In genomic region chr8:22037022-22037421, GRCm38 (mm10) we compare ENCODE assay signal across 17 mouse cellular contexts. TPM values are rescaled to one million over a fixed set of nuclear protein-coding genes. Genes with fewer than 3 reads are reported as not detected.
A peak's percentile ranks its signal among the peaks of the same experiment; 100 is the strongest.
DNase-seq lines count a peak whose midpoint lies in the region; ATAC-seq and TF ChIP-seq lines count a peak whose summit lies in the region.
"Had no signal": no experiment of that assay in that cellular context is flagged by ENCODE, and none has a peak within 500 bp of the region (broad histone marks: within the 10 kb centered on the region; RNA-seq: fewer than 3 reads in every experiment).

No protein-coding gene starts in this region.

- TF ChIP-seq POLR2A in thymus, adult 2 months (IDR thresholded peaks at IDR 0.05; ENCODE audit: control insufficient read depth, extremely low read depth, insufficient read depth, low read length, poor library complexity), result no peak

- WGBS in kidney, embryonic 14.5 days, result 82% methylated on average over 7 of the region's 7 CpGs
- 24% methylated on average over 7 of the region's 7 CpGs for WGBS in lung, postnatal 0 days
- 86% methylated on average over 7 of the region's 7 CpGs for WGBS in thymus, adult 2 months

- H3K27ac ChIP-seq in kidney, embryonic 14.5 days (ENCODE audit: low read depth, low read length), result no peak overlapping the region
- 0 out of 2 replicates have a peak overlapping the region, but pooled peaks have one; percentile 65 for H3K27ac ChIP-seq in lung, postnatal 0 days (ENCODE audit: low read length)
- H3K27ac ChIP-seq in thymus, adult 2 months (ENCODE audit: control insufficient read depth, insufficient read depth, low read length), result no peak overlapping the region
- H3K27ac ChIP-seq: forebrain, embryonic 13.5 days; gastrocnemius, adult 2 months; heart, embryonic 10.5 days; neural tube, embryonic 13.5 days had no signal

- intact Hi-C loops in gastrocnemius, postnatal 36 days (cut with DNase I), result no loop called here

- H3K36me3 ChIP-seq in kidney, embryonic 14.5 days (ENCODE audit: control insufficient read depth, insufficient read depth, low read length), result no peaks in the 10 kb centered on the region
- no peaks in the 10 kb centered on the region for H3K36me3 ChIP-seq in lung, postnatal 0 days (ENCODE audit: insufficient read depth, low read length)
- H3K36me3 ChIP-seq in thymus, adult 2 months (ENCODE audit: control insufficient read depth, insufficient read depth, low read length), result no peaks in the 10 kb centered on the region
- H3K36me3 ChIP-seq: heart, embryonic 10.5 days; neural tube, embryonic 13.5 days had no signal

- DNase-seq in kidney, adult 9 months, result peak; percentile 67
- peak; percentile 50 to 65 for DNase-seq in kidney, postnatal 36 days
- peak; percentile 76 for DNase-seq in lung, postnatal 0 days (ENCODE audit: low spot score)
- DNase-seq in thymus, adult 2 months, result no peak
- no peak for DNase-seq in gastrocnemius, postnatal 25 days
- no peak for DNase-seq in gastrocnemius, postnatal 36 days
- DNase-seq: cerebellum, adult 11 months; gastrocnemius, adult 2 months; heart, postnatal 4 days; left cerebral cortex, postnatal 4 days; spleen, adult 18-20 months had no signal

- peak; percentile 71 for TF ChIP-seq EP300 in lung, postnatal 0 days (IDR thresholded peaks at IDR 0.05)

- ATAC-seq in kidney, embryonic 14.5 days (ENCODE audit: low FRiP score, low TSS enrichment), result no peak
- peak; percentile 86 for ATAC-seq in lung, postnatal 0 days
- ATAC-seq: CD4-positive, CD25-positive, alpha-beta regulatory T cell, adult 4 months; forebrain, embryonic 13.5 days; midbrain, embryonic 16.5 days had no signal

- H3K9me3 ChIP-seq in kidney, embryonic 14.5 days (ENCODE audit: control insufficient read depth, low read length), result no peaks in the 10 kb centered on the region
- no peaks in the 10 kb centered on the region for H3K9me3 ChIP-seq in lung, postnatal 0 days (ENCODE audit: low read length)
- H3K9me3 ChIP-seq: forebrain, embryonic 13.5 days; heart, embryonic 10.5 days; neural tube, embryonic 13.5 days had no signal

- no peak for TF ChIP-seq CTCF in lung, postnatal 0 days (IDR thresholded peaks at IDR 0.05)
- no peak for TF ChIP-seq CTCF in thymus, adult 2 months (IDR thresholded peaks at IDR 0.05; ENCODE audit: borderline replicate concordance, control insufficient read depth, extremely low read depth, insufficient read depth, low read length, poor library complexity)

- no peak overlapping the region for H3K4me3 ChIP-seq in kidney, embryonic 14.5 days (ENCODE audit: low read length)
- H3K4me3 ChIP-seq in lung, postnatal 0 days (ENCODE audit: low read depth, low read length), result no peak overlapping the region
- no peak overlapping the region for H3K4me3 ChIP-seq in thymus, adult 2 months (ENCODE audit: control insufficient read depth, insufficient read depth, low read length)
- H3K4me3 ChIP-seq: forebrain, embryonic 13.5 days; gastrocnemius, adult 2 months; heart, embryonic 10.5 days; neural tube, embryonic 13.5 days had no signal

- no peaks in the 10 kb centered on the region for H3K4me1 ChIP-seq in kidney, embryonic 14.5 days (ENCODE audit: control insufficient read depth, insufficient read depth, low read length)
- H3K4me1 ChIP-seq in lung, postnatal 0 days (ENCODE audit: insufficient read depth, low read depth, low read length), result no peaks in the 10 kb centered on the region
- no peaks in the 10 kb centered on the region for H3K4me1 ChIP-seq in thymus, adult 2 months (replicated peaks; ENCODE audit: control insufficient read depth, insufficient read depth, low read length)
- H3K4me1 ChIP-seq: forebrain, embryonic 13.5 days had no signal

- H3K9ac ChIP-seq in kidney, embryonic 14.5 days (ENCODE audit: low read depth, low read length), result no peak overlapping the region
- H3K9ac ChIP-seq in lung, postnatal 0 days (replicated peaks; ENCODE audit: low read depth), result no peak overlapping the region
- H3K9ac ChIP-seq: forebrain, embryonic 13.5 days; neural tube, embryonic 13.5 days had no signal

- H3K27me3 ChIP-seq in kidney, embryonic 14.5 days (ENCODE audit: control insufficient read depth, insufficient read depth, low read length), result no peaks in the 10 kb centered on the region
- no peaks in the 10 kb centered on the region for H3K27me3 ChIP-seq in lung, postnatal 0 days (replicated peaks; ENCODE audit: insufficient read depth, low read length)
- no peaks in the 10 kb centered on the region; the same call in 1 of the 2 replicates for H3K27me3 ChIP-seq in thymus, adult 2 months (ENCODE audit: control insufficient read depth, insufficient read depth, low read length)
- H3K27me3 ChIP-seq: neural tube, embryonic 13.5 days had no signal

- no peak overlapping the region for H3K4me2 ChIP-seq in kidney, embryonic 14.5 days (replicated peaks; ENCODE audit: low read depth, low read length)
- no peak overlapping the region; the same call in 1 of the 2 replicates for H3K4me2 ChIP-seq in lung, postnatal 0 days (replicated peaks; ENCODE audit: low read depth, low read length)
- H3K4me2 ChIP-seq: forebrain, embryonic 13.5 days; neural tube, embryonic 13.5 days had no signal

RNA-seq across cellular contexts. Expression of gene Atp7b, which starts 23.1 kb away (rescaled TPM):
- 0.51 and 0.58 TPM in 2 replicates for polyA plus RNA-seq in kidney, embryonic 14.5 days (2014; fragmentation: Nextera tagmentation; extraction: Ambion mirVana)
- 7.3 and 12.0 TPM in 2 replicates for polyA plus RNA-seq in lung, postnatal 0 days (2015; fragmentation: Nextera tagmentation; extraction: Ambion mirVana)
- polyA plus RNA-seq in thymus, adult 2 months (2012; rRNA removed), result 1.5 and 1.8 TPM in 2 replicates
- total RNA-seq in gastrocnemius, postnatal 25 days (2021), result under 1 TPM in 1 of 2 experiments, not detected in 1; 0.03 TPM
- under 1 TPM in 1 of 2 experiments, not detected in 1; 0.05 TPM for total RNA-seq in gastrocnemius, postnatal 36 days (2021)

RNA-seq across cellular contexts. Expression of gene Alg11, which starts 23.5 kb away (rescaled TPM):
- 16.5 and 35.8 TPM in 2 replicates for polyA plus RNA-seq in kidney, embryonic 14.5 days (2014; fragmentation: Nextera tagmentation; extraction: Ambion mirVana)
- polyA plus RNA-seq in lung, postnatal 0 days (2015; fragmentation: Nextera tagmentation; extraction: Ambion mirVana), result 13.3 and 13.6 TPM in 2 replicates
- 3.7 and 4.0 TPM in 2 replicates for polyA plus RNA-seq in thymus, adult 2 months (2012; rRNA removed)
- 1 to 10 TPM; 4.2 to 4.8 TPM for total RNA-seq in gastrocnemius, postnatal 25 days (2021)
- total RNA-seq in gastrocnemius, postnatal 36 days (2021), result 1 to 10 TPM; 4.9 to 6.6 TPM

Comparison
In these comparisons a context has a peak if more than half of its experiments do, and no peak if none do; other contexts are left out.
1. DNase-seq: peak in kidney, adult 9 months (single experiment), kidney, postnatal 36 days (2 of 2) and lung, postnatal 0 days (single experiment); none in thymus, adult 2 months (single experiment), gastrocnemius, postnatal 25 days (single experiment) and gastrocnemius, postnatal 36 days (0 of 2).